ENCODE assay signal across 10 mouse cellular contexts in the genomic region with DNA sequence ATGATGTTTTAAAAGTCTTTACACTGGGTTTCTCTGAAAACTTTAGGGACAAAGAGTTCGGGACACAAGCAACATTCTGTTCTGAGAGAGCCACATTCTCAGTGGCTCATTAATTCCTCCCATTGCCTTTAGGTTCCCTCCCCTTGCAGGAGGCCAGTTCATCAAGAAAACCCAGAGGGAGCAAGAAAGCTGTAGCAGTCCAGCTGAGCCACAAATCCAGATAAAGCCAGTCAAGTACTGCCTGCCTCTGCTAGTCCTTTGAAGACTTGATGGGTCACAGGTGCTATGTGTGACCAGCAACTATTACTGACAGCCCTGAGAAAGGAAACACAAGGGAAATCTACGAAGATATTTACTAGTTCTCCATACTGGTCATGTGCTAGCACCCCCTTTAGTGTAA.
DNase-seq lines count a peak whose midpoint lies in the region.
"Had no signal": no experiment of that assay in that cellular context is flagged by ENCODE, and none has a peak within 500 bp of the region (broad histone marks: within the 10 kb centered on the region; RNA-seq: fewer than 3 reads in every experiment).

No protein-coding gene starts in this region.

- H3K27ac ChIP-seq in limb, embryonic 10.5 days = no peak overlapping the region
- H3K27ac ChIP-seq: embryonic facial prominence, embryonic 12.5 days had no signal

- H3K36me3 ChIP-seq in limb, embryonic 10.5 days = no peaks in the 10 kb centered on the region
- H3K36me3 ChIP-seq: embryonic facial prominence, embryonic 12.5 days had no signal

- H3K9me3 ChIP-seq in limb, embryonic 10.5 days (replicated peaks) = no peaks in the 10 kb centered on the region
- H3K9me3 ChIP-seq: embryonic facial prominence, embryonic 12.5 days had no signal

- H3K4me3 ChIP-seq in limb, embryonic 10.5 days = no peak overlapping the region
- H3K4me3 ChIP-seq: embryonic facial prominence, embryonic 12.5 days had no signal

- 37% methylated on average over 2 of the region's 2 CpGs for WGBS in limb, embryonic 10.5 days

- DNase-seq in embryo, embryonic 10 days (ENCODE audit: low spot score) = peak; percentile 12
- DNase-seq in embryo, embryonic 9.5 days (ENCODE audit: extremely low spot score) = no peak
- DNase-seq in retina, embryonic 14.5 days (ENCODE audit: low spot score) = peak; percentile 36
- DNase-seq in retina, postnatal 1 day = no peak
- DNase-seq in limb, embryonic 10.5 days (ENCODE audit: low spot score) = peak; percentile 35
- DNase-seq in left cerebral cortex, adult 9 months (ENCODE audit: low spot score in 2 of 2) = no peak
- DNase-seq in left cerebral cortex, postnatal 14 days (ENCODE audit: low spot score in 2 of 2) = no peak
- DNase-seq in cerebellum, postnatal 10 days = no peak
- DNase-seq: lung, adult 18-20 months had no signal

- no peaks in the 10 kb centered on the region for H3K27me3 ChIP-seq in limb, embryonic 10.5 days (ENCODE audit: low read depth, poor library complexity, severe bottlenecking)
- H3K27me3 ChIP-seq: embryonic facial prominence, embryonic 12.5 days had no signal

- peaks cover 44% of the 10 kb centered on the region for H3K4me1 ChIP-seq in limb, embryonic 10.5 days

- intact Hi-C loops in left cerebral cortex, postnatal 14 days (cut with DNase I) = no loop called here

Comparison
In these comparisons a context has a peak if more than half of its experiments do, and no peak if none do; other contexts are left out.
1. DNase-seq: peak in embryo, embryonic 10 days (single experiment), retina, embryonic 14.5 days (single experiment) and limb, embryonic 10.5 days (single experiment); none in embryo, embryonic 9.5 days (single experiment), retina, postnatal 1 day (single experiment), left cerebral cortex, adult 9 months (0 of 2), left cerebral cortex, postnatal 14 days (0 of 2) and cerebellum, postnatal 10 days (0 of 2).